Mouse (Mus musculus): ENCODE results near the gene Hsd3b2.
"Not testable (repeated sequence)": the region's sequence is repeated elsewhere in the genome, so short reads cannot be mapped to it uniquely, and the experiment has no call there.

Hsd3b2 gene

GRCm38 (mm10) chr3:98724376-98724775, at the start of gene Hsd3b2:
Hsd3b2 (minus strand) TSS chr3:98724543.
- DNase-seq (ENCODE audit: low read depth), result no peak

- DNase-seq (ENCODE audit: low read depth), result no peak
These were observed 39.8 kb upstream of the Hsd3b2 start for GRCm38 (mm10) chr3:98764155-98764554.

GRCm38 (mm10) chr3:98756836-98757235, 32.5 kb upstream of the Hsd3b2 start:
- no peak for DNase-seq (ENCODE audit: low read depth)

- no peak for DNase-seq (ENCODE audit: low read depth)
These were observed 27.8 kb upstream of the Hsd3b2 start for GRCm38 (mm10) chr3:98752171-98752570.

GRCm38 (mm10) chr3:98741043-98741442, 16.7 kb upstream of the Hsd3b2 start:
- not testable (repeated sequence) for DNase-seq (ENCODE audit: low read depth)

- DNase-seq (ENCODE audit: low read depth), result no peak
These were observed 10.0 kb upstream of the Hsd3b2 start for GRCm38 (mm10) chr3:98734340-98734739.

- DNase-seq (ENCODE audit: low read depth), result no peak
These were observed 9.4 kb upstream of the Hsd3b2 start for GRCm38 (mm10) chr3:98733724-98734123.

GRCm38 (mm10) chr3:98726281-98726680, 1.9 kb upstream of the Hsd3b2 start:
- no peak for DNase-seq (ENCODE audit: low read depth)

- no peak for DNase-seq (ENCODE audit: low read depth)
These were observed 3.6 kb downstream of the Hsd3b2 start for GRCm38 (mm10) chr3:98720740-98721139.

- no peak for DNase-seq (ENCODE audit: low read depth)
These were observed 41.9 kb downstream of the Hsd3b2 start for GRCm38 (mm10) chr3:98682401-98682800.

- DNase-seq (ENCODE audit: low read depth), result no peak
These were observed 43.6 kb downstream of the Hsd3b2 start for GRCm38 (mm10) chr3:98680786-98681185.

Data from NIH3T3 (cell line).